8 mouse cellular contexts compared by ENCODE assay signal in the genomic region with DNA sequence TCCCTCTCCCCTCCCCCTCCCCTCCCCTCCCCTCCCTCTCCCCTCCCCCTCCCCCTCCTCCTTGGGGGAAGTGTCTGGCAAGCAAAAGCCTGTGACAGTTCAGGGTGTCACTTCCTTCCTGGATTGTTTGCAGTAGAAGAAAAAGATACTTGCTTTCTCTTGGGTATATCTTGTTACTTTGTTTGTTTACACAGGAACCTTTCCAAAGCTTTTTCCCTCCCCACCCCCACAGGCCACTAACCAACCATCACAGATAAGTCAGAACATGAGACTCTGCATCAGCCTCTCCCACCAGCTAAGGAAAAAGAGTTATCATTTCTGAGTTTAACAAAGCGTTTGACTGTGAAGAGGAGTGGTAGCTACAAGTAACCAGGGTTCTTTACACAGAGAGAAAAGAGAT.
A peak's percentile ranks its signal among the peaks of the same experiment; 100 is the strongest.
DNase-seq lines count a peak whose midpoint lies in the region; ATAC-seq and TF ChIP-seq lines count a peak whose summit lies in the region.

No protein-coding gene starts in this region.

- ATAC-seq in liver, embryonic 12.5 days = no peak
- ATAC-seq in hindbrain, embryonic 11.5 days (ENCODE audit: low FRiP score) = no peak

- H3K27ac ChIP-seq in liver, adult 2 months (replicated peaks; ENCODE audit: insufficient read depth, low read depth, low read length) = peak overlapping the region; percentile 51
- no peak overlapping the region for H3K27ac ChIP-seq in liver, embryonic 12.5 days
- peak overlapping the region; percentile 46 for H3K27ac ChIP-seq in brown adipose tissue, adult 24 weeks (replicated peaks; ENCODE audit: low read depth, low read length)
- no peak overlapping the region for H3K27ac ChIP-seq in hindbrain, embryonic 11.5 days (ENCODE audit: low read depth, low read length)

- no peak overlapping the region for H3K9ac ChIP-seq in liver, adult 2 months (ENCODE audit: low read depth, low read length)
- no peak overlapping the region for H3K9ac ChIP-seq in liver, embryonic 12.5 days
- no peak overlapping the region for H3K9ac ChIP-seq in hindbrain, embryonic 11.5 days (ENCODE audit: low read depth, low read length)

- DNase-seq in liver, adult 2 months (ENCODE audit: extremely low read depth, low read depth, low spot score) = peak; percentile 47
- DNase-seq in kidney, adult 9 months = peak; percentile 50
- peak; percentile 31 for DNase-seq in testis, postnatal 14 days (ENCODE audit: low spot score)
- DNase-seq in ovary, postnatal 14 days (ENCODE audit: low spot score) = no peak
- DNase-seq in hindbrain, embryonic 11.5 days (ENCODE audit: low spot score) = no peak
- no peak for DNase-seq in left cerebral cortex, adult 9 months (ENCODE audit: low spot score in 2 of 2)

- 10% methylated on average over 1 of the region's 1 CpGs for WGBS in liver, adult 2 months
- 0% methylated on average over 1 of the region's 1 CpGs for WGBS in liver, embryonic 12.5 days (ENCODE audit: insufficient replicate concordance)
- WGBS in hindbrain, embryonic 11.5 days = 53% methylated on average over 1 of the region's 1 CpGs

- H3K27me3 ChIP-seq in liver, adult 2 months (ENCODE audit: control insufficient read depth, insufficient read depth, low read length) = peaks cover 5% of the 10 kb centered on the region; the same call in 1 of the 2 replicates
- H3K27me3 ChIP-seq in liver, embryonic 12.5 days (replicated peaks) = no peaks in the 10 kb centered on the region
- H3K27me3 ChIP-seq in hindbrain, embryonic 11.5 days (ENCODE audit: control insufficient read depth, insufficient read depth, low read length) = peaks cover under 1% of the 10 kb centered on the region

- H3K4me3 ChIP-seq in liver, adult 2 months (ENCODE audit: insufficient read depth, low read depth, low read length) = no peak overlapping the region
- no peak overlapping the region for H3K4me3 ChIP-seq in liver, embryonic 12.5 days
- H3K4me3 ChIP-seq in brown adipose tissue, adult 24 weeks (ENCODE audit: insufficient read depth, low read depth, low read length) = no peak overlapping the region
- H3K4me3 ChIP-seq in hindbrain, embryonic 11.5 days (ENCODE audit: low read depth, low read length) = no peak overlapping the region

- no peaks in the 10 kb centered on the region for H3K9me3 ChIP-seq in liver, embryonic 12.5 days (replicated peaks)
- H3K9me3 ChIP-seq in hindbrain, embryonic 11.5 days (ENCODE audit: control insufficient read depth, low read length) = no peaks in the 10 kb centered on the region

- no peaks in the 10 kb centered on the region for H3K79me2 ChIP-seq in liver, adult 2 months (ENCODE audit: control insufficient read depth, insufficient read depth, low read length)

- peaks cover 7% of the 10 kb centered on the region; the same call in 1 of the 2 replicates for H3K4me1 ChIP-seq in liver, adult 2 months (ENCODE audit: control insufficient read depth, insufficient read depth, low read length)
- peaks cover 21% of the 10 kb centered on the region for H3K4me1 ChIP-seq in liver, embryonic 12.5 days
- peaks cover 15% of the 10 kb centered on the region; the same call in 1 of the 2 replicates for H3K4me1 ChIP-seq in brown adipose tissue, adult 24 weeks (ENCODE audit: control insufficient read depth, insufficient read depth, insufficient read length, low read length)
- no peaks in the 10 kb centered on the region; the same call in 1 of the 2 replicates for H3K4me1 ChIP-seq in hindbrain, embryonic 11.5 days (replicated peaks; ENCODE audit: control insufficient read depth, insufficient read depth, low read length)

- no peaks in the 10 kb centered on the region for H3K36me3 ChIP-seq in liver, adult 2 months (ENCODE audit: control insufficient read depth, insufficient read depth, low read length)
- no peaks in the 10 kb centered on the region for H3K36me3 ChIP-seq in liver, embryonic 12.5 days
- no peaks in the 10 kb centered on the region for H3K36me3 ChIP-seq in hindbrain, embryonic 11.5 days (ENCODE audit: control insufficient read depth, insufficient read depth, low read length)

- TF ChIP-seq CTCF in liver, adult 2 months (IDR thresholded peaks at IDR 0.05; ENCODE audit: low read depth, low read length) = no peak

- no peak for TF ChIP-seq POLR2A in liver, adult 2 months (IDR thresholded peaks at IDR 0.05; ENCODE audit: extremely low read depth, insufficient read depth, low read length)

- no peak overlapping the region for H3K4me2 ChIP-seq in liver, embryonic 12.5 days
- H3K4me2 ChIP-seq in hindbrain, embryonic 11.5 days (replicated peaks; ENCODE audit: low read depth, low read length) = no peak overlapping the region

Comparison
In these comparisons a context has a peak if more than half of its experiments do, and no peak if none do; other contexts are left out.
1. H3K27ac ChIP-seq: peak in liver, adult 2 months (single experiment) and brown adipose tissue, adult 24 weeks (single experiment); none in liver, embryonic 12.5 days (single experiment) and hindbrain, embryonic 11.5 days (single experiment).
2. DNase-seq: peak in liver, adult 2 months (single experiment), kidney, adult 9 months (single experiment) and testis, postnatal 14 days (single experiment); none in ovary, postnatal 14 days (single experiment), hindbrain, embryonic 11.5 days (single experiment) and left cerebral cortex, adult 9 months (0 of 2).